Mouse (Mus musculus) kidney, adult 11 months (tissue): Measurements from ENCODE around the gene Glyctk.
A peak's percentile ranks its signal among the peaks of the same experiment; 100 is the strongest.

Source experiments
- DNase-seq: peaks from one replicate; pipeline ENCODE4 v3.0.0; 2022

Gene Glyctk

DNA sequence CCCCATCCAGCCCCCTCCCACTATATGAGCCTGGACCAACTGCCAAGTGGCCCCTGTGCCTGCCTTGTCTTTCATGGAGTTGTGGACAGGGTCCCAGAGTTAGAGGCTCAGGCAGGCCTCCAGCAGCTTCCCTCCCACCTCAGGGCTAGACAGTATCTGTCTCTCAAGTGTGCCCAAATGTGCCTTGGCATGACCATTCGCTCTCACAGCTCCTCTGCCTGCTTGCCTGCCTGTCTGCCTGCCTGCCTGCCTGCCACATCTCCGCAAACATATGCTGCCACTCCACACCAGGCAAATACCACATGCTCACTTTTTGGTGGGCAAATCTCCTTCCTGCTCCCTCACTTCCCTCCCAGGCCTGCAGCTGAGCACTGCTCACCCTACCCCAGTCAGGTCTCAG lies 12.4 kb downstream of the Glyctk start:
- DNase-seq: no peak

DNA sequence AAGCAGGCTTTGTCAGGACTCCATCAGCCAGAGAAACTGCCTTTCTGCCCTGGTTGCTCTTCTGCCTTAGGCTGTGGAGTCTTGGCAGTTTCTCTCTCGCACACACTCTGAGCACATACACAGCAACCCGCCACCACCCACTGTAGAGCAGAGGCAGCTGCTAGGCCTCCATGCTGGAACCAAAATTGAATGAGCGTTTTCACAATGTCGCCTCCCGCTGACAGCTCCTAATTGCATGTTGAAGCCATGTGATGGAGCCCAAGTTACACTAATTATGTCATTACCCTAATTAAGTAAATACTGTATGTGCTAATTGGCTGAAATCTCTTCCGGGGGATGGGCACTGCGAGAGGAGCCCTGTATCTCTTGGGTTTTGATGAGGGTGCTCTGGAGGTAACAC lies 13.8 kb downstream of the Glyctk start:
- DNase-seq: no peak

DNA sequence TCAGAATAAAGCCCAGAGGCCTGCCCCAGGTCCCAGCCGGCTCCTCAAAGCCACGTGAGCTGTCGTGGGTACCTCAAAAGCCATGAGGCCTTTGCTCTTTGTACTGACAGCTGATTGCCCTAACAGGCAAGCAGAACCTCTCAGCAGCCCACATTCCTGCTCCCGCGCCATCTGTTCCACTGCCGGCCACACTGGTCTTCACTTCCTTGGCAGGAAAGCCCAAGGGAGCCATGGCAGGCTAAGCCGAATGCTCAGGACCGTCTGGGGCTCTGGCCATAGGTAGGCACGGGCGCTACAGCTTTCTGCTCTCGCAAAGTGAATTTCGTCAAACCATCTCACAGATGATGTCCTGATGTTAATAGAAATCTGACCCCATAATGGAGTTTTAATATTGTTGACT lies 16.0 kb downstream of the Glyctk start:
- no peak for DNase-seq

DNA sequence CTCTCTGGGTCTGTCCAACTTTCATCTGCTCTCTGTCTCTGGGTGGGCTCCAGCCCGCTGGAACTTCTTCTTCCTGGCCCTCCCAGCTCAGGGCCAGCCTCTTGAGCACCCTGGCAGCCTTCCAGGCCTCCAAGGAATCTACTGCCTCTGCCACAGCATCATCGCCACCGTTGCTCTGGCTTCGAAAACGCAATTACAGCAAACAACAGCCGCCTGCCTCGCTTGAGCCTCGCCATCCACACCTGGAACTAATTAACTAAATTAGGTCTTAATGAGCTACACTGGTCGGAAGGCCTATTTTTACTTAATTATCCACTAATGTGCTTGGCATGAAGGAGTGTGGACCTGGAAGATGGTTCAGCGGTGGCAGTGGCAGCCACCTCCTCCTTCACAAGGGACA lies 18.2 kb downstream of the Glyctk start:
- DNase-seq: no peak

DNA sequence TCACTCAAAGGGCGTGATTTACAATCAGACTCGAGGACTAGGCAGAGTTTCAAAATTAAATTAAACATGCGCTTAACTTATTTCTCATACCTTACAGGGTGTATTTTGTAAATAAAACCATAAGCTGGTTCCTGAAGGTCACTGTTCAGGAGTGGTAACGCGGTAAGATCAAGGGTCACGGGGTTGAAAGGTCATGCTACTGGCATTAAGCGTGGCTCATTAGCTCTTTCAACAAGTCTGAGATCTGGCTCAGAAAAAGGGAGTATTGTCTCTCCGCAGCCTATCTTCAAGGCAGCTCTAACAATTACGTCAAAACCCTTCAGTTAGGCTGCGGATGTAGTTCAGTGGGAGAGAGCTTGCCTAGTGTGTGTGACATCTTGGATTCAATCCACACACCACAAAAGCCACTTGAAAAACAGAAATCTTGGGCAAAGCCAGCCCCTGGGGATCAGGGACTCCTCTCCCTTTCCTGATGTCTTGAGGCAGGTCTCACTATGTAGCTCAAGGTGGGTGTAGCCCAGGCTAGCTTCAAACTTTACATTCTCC lies 20.2 kb downstream of the Glyctk start:
- no peak for DNase-seq

DNA sequence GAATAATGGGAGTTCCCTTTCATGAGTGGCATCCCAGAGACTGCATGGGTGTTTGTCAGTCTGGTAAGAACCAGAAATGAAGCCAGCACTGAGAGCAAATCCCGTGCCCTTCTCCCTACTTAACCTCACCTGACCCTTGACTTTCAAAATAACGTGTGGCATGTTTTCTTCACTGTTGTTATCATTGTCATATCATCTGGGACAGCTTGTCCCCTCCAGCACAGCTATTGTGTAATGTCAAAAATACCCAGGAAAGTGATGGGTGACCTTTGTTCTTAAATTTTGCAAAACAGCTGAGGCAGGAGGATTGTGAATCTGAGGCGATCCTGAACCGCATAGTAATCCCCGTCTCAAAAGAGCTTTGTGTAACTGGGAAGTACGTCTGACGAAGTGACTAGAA lies 27.7 kb downstream of the Glyctk start:
- no peak for DNase-seq

DNA sequence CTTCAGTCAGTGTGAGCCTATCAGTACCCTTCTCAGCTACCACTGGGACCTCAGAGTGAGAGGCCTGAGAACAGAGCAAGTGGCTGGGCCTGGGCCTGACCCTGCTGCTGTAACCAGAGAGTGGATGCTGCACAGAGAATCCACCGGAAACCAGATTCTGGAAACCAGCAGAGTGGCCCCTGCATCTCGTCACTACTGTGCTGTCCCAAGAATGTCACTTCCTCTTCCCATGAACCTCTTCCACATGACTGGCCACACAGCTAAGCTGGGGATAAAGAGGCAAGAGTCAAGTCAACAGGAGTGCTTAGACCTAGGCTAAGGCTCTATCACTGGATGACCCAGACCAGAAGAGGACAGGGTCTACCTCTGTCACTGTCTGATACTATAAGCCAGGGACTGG lies 28.9 kb downstream of the Glyctk start:
- no peak for DNase-seq

DNA sequence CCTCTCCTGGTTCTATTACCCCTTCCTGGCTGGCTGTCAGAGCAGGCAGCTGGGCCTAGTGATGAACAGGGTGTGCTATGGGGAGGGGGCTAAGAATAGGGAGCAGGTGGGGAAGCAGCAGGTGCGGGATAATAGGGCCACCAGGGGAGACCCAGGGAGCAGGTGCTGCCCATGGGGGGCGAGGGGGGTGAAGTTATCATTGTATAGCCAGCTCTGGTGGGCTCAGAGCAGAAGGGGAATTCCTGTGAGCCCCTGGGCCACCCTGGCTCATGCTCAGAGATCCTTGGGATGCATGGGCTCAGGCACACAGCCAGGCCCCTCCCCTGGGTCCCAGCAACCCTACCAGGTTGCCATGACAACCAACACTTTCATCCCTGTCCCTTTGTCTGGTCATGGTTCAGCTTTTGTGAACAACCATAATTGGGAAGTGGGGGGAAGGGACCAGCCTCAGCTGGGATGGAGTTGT lies 31.1 kb downstream of the Glyctk start:
- no peak for DNase-seq

DNA sequence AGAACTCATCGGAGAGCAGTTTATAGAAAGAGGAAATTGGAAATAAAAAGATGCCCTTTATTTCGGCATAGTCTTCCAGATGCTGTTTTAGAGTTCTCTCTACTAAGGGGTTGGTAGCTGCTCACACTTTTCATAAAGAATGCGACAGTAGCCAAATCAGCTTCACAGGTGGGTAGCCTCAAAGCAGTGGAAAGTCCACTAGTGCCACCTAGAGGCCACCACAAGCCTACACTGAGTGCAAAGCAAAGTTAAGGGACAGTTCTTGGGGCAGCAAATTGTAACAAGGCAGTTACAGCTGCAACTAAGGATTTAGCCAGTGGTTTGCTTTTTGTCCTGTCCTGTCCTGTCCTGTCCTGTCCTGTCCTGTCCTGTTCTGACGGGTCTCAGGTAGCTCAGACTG lies 34.3 kb downstream of the Glyctk start:
- DNase-seq: peak; percentile 9

DNA sequence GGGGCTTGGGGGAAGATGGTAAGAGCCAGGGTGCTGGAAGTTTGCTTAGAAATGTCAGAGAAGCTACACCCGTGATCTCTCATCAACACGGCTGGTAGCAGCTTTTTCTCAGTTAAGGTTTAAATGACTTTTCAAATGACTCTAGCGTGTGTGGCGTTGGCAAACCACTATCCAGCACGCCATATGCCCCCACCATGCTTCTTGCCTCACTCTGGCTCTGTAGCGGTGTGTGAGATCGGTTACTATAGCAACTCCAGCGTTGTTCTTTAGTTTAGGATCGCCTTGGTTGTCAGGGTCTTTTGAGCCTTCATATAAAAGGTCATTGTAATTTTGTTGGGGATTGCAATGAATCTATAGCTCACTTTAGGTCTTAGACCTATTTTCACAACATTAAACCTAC lies 38.9 kb downstream of the Glyctk start:
- DNase-seq: no peak

DNA sequence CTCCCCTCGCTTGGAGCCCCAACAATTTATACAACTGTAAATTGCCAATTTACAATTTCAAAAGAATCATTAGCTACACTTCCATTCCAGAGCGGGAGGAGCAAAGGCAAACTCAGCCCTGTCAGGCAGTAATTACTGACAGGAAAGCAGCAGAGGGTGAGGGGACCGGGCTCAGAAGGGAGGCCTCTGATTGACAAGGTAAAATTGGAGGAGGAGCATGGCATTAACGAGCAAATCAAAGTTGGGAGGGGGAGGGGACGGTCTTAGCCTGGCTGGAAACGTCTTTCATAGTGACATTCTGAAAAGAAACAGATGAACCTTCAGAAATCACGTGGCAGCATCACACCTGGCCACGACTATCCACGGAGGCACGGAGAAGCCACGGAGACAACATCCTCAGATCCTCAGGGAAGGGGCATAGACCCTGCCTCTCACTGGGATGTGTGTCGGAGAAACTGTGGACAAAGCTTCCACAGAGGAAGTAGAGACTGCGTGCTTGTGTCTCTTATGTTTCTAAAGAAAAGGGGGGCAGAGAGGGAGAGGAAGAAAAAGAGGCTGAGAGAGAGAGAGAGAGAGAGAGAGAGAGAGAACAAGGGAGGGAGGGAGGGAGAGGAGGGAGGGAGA lies 42.0 kb downstream of the Glyctk start:
- DNase-seq: no peak

DNA sequence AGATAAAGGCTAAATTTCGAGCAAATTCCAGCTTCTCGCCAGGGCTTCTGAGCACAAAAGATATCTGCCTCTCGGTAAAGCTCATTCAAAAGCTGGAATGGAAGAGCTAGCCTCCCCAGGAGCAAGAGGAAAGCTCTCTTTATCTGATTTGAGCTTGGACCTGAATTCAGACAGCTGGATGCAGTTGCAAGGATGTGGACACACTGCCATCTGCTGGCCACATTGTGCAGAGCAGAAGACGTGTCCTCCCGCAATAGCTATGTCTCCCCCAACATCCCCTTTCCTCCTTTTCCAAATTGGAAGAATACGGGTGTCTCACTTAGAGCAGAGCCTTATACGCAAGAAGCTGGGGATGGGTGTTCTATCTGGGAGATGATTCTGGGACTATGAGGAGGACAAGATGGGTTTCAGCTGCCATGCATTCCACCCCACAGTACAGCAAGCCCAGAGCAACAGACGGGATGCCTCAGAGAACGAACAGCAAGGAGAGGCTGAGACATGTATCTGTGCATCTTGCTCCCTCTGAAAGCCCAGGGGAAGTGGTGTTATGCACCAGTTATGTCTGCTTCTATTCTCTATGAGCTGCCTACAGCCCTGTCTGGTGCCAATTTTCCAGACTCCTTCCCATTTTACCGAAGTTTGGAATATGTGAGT lies 45.0 kb downstream of the Glyctk start:
- DNase-seq: peak; percentile 31

DNA sequence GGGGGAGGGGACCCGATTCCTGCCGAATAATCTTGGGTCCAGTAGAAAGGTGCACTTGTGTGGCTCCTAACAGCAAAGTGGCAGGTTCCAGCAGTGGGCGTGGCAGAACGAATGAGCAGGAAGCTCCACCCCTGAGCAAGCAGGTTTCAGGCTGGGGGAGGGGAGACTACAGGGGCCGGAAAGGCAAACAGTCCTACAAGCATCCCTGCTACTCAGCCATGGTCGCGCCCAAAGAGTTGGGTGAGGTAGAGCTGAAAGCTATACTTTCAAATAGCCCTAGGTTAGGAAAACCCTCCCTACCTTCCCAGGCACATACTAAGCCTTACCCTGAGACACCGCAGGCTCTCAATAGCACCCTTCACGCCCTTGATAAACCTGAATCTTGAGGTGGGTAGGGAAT lies 51.7 kb downstream of the Glyctk start:
- no peak for DNase-seq

DNA sequence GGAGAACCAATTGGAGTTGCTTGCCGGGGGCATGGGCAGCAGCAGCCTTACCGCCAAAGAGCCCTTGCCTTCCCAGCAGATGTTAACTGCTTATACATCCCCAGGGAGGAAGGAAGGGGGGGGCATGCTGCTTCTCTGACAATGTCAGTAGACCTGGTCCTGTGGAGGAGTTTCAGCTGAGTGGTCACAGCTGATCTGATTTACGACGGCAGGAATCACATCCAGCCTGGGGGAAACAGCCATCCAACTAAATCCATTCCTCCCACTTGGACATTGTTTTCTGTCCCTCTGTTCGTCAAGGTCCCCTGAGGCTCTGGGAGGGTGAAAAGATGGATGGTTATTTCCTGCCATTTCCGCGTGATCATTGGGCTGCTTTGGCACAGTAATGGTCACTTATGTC lies 53.5 kb downstream of the Glyctk start:
- DNase-seq: no peak
